Mouse (Mus musculus) intestine, embryonic 16.5 days (tissue): ENCODE data around the gene Diaph2. TPM values are rescaled to one million over a fixed set of nuclear protein-coding genes. Genes with fewer than 3 reads are reported as not detected.

ENCODE experiments used
- ATAC-seq: fragments of 200-750 bp; cut with Nextera tagmentation; 2 replicates; pipeline ENCODE4 v1.8.0; 2017; ENCODE audit warnings: moderate TSS enrichment, moderate library complexity
- H3K27ac ChIP-seq: fragments of 300-500 bp; sonication (generic); 2 replicates; pipeline ENCODE4 v1.5.1; 2014; ENCODE audit warnings: mild to moderate bottlenecking, low read length
- H3K27me3 ChIP-seq: fragments of 300-500 bp; sonication (generic); replicated peaks from 2 replicates; pipeline ENCODE4 v1.6.1; 2014; ENCODE audit warnings: low read length, control low read depth, mixed read lengths; ENCODE audit not compliant: control insufficient read depth, insufficient read depth
- H3K36me3 ChIP-seq: fragments of 300-500 bp; sonication (generic); 2 replicates; pipeline ENCODE4 v1.6.1; 2014; ENCODE audit warnings: low read length, control low read depth; ENCODE audit not compliant: control insufficient read depth, insufficient read depth
- H3K4me1 ChIP-seq: fragments of 300-500 bp; sonication (generic); 2 replicates; pipeline ENCODE4 v1.6.1; 2014; ENCODE audit warnings: low read length, control low read depth, mixed read lengths; ENCODE audit not compliant: control insufficient read depth, insufficient read depth
- H3K4me2 ChIP-seq: fragments of 300-500 bp; sonication (generic); 2 replicates; pipeline ENCODE4 v1.6.1; 2014; ENCODE audit warnings: low read depth, low read length, control low read depth
- H3K4me3 ChIP-seq: fragments of 300-500 bp; sonication (generic); 2 replicates; pipeline ENCODE4 v1.5.1; 2014; ENCODE audit warnings: mild to moderate bottlenecking, low read length
- H3K9ac ChIP-seq: fragments of 300-500 bp; sonication (generic); 2 replicates; pipeline ENCODE4 v1.6.1; 2014; ENCODE audit warnings: low read depth, low read length
- H3K9me3 ChIP-seq: fragments of 300-500 bp; sonication (generic); 2 replicates; pipeline ENCODE4 v1.6.1; 2016; ENCODE audit warnings: low read length, control low read depth; ENCODE audit not compliant: control insufficient read depth
- WGBS: fragments of 180-500 bp; shearing (Covaris S2); extraction: QIAGEN DNeasy Blood & Tissue Kit; methylation state at CpG from one replicate; pipeline ENCODE4 v1.1.7; 2014; 5-methylcytosine and 5-hydroxymethylcytosine counted together
- polyA plus RNA-seq: library from polyadenylated mRNA; unstranded; fragments of >200 nt; fragmentation: Nextera tagmentation; extraction: Ambion mirVana; gene quantifications from 2 replicates; pipeline ENCODE4 v1.2.1, GENCODE M21; 2015

The Diaph2 gene
- polyA plus RNA-seq, 1 experiment from 2014 or later, result 2.4 TPM

DNA sequence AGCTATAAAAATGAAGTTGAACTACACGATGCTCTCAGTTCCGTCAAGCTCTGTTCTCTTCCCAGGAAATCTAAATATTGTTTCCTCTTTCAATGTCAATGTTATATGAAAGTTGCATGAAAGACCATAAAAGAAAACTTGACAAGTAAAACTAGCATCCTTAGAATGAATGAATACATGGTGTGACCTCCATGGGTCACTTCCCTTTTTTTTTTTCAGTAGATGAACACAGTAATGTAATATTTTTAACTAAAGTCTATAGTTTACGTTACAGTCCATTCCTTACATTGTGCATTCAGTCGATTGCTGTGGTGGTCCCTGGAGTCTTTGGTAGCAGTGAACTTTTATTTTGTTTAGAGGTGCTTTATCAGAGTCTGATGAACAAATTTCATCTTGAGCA, 462.7 kb downstream of the Diaph2 start:
- no peak for ATAC-seq
- H3K9ac ChIP-seq, result no peak overlapping the region
- WGBS, result 82% methylated on average over 4 of the region's 4 CpGs

DNA sequence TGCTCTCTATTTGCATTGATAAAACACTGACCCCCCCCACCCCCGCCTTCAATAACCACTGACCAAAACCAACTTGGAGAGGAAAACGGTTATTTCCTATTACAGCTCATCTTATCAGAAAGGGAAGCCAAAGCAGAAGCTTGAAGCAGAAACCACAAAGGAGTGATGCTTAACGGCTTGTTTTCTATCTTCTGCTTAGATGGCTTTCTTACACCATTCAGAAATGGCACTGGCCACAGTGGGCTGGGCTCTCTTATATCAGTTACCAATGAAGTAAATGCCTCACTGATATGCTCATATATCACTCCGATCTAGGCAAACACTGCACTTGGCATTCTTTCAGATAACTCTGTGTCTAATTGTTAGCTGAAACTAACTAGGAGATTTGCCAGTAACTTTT, 463.2 kb downstream of the Diaph2 start:
- Histone ChIP-seq H3K36me3 (no peaks in the 10 kb centered on the region), H3K9me3 (no peaks in the 10 kb centered on the region), H3K9ac (no peak overlapping the region), H3K4me2 (no peak overlapping the region), H3K27ac (no peak overlapping the region), H3K4me3 (no peak overlapping the region), H3K27me3 (no peaks in the 10 kb centered on the region), H3K4me1 (no peaks in the 10 kb centered on the region)
- WGBS, result 74% methylated on average over 4 of the region's 4 CpGs
- ATAC-seq, result no peak

More for the DNA sequence above, 462.7 kb downstream of the Diaph2 start:
- H3K36me3 ChIP-seq, result no peaks in the 10 kb centered on the region
- no peak overlapping the region for H3K27ac ChIP-seq
- H3K4me2 ChIP-seq, result no peak overlapping the region
- no peaks in the 10 kb centered on the region for H3K4me1 ChIP-seq
- no peaks in the 10 kb centered on the region for H3K9me3 ChIP-seq
- no peak overlapping the region for H3K4me3 ChIP-seq
- H3K27me3 ChIP-seq, result no peaks in the 10 kb centered on the region

DNA sequence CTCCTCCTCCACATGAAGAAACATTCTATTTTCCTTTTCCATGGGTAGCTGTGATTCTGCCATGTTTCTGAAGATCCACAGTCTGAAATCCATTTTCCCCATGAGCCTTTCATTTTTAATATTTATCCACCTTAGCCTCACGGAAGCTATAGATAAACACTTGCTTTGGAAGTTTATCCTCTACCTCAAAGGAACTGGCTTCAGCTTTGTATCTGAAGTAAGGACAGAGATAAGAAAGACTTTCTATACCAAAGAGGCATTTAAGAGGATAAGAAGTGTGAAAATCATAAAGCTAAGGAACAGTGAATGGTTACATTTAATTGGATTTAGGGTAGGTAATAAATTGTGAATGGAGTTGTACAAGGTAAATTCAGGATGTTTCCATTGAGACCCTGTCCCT, 480.5 kb downstream of the Diaph2 start:
- H3K4me1 ChIP-seq, result no peaks in the 10 kb centered on the region
- no peak for ATAC-seq

DNA sequence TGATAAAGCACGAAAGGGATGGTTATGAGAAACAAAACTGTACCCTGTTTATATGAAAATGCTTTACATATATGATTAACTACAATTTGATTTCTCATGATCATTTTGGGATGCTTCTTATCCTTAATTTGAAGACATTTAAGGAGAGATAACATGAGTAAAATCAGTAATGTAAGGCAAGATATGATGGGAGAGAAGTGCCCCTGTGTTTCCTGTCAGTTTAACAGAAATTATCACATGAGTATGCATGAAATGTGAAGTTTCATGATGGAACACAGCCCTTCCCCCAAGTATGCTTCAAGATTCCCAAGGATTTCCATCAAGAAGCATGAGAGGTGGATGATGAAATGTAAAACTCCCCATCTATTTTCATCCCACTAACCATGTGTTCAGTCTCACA, 485.6 kb downstream of the Diaph2 start:
- ATAC-seq, result no peak
- Histone ChIP-seq H3K4me3 (no peak overlapping the region), H3K9me3 (no peaks in the 10 kb centered on the region), H3K36me3 (no peaks in the 10 kb centered on the region), H3K4me1 (no peaks in the 10 kb centered on the region), H3K27me3 (no peaks in the 10 kb centered on the region), H3K27ac (no peak overlapping the region), H3K4me2 (no peak overlapping the region), H3K9ac (no peak overlapping the region)
- 74% methylated on average over 1 of the region's 1 CpGs for WGBS

More for the DNA sequence above, 480.5 kb downstream of the Diaph2 start:
- no peak overlapping the region for H3K4me2 ChIP-seq
- no peak overlapping the region for H3K27ac ChIP-seq
- no peaks in the 10 kb centered on the region for H3K27me3 ChIP-seq
- H3K4me3 ChIP-seq, result no peak overlapping the region
- no peaks in the 10 kb centered on the region for H3K36me3 ChIP-seq
- no peaks in the 10 kb centered on the region for H3K9me3 ChIP-seq
- 79% methylated on average over 1 of the region's 1 CpGs for WGBS
- no peak overlapping the region for H3K9ac ChIP-seq

DNA sequence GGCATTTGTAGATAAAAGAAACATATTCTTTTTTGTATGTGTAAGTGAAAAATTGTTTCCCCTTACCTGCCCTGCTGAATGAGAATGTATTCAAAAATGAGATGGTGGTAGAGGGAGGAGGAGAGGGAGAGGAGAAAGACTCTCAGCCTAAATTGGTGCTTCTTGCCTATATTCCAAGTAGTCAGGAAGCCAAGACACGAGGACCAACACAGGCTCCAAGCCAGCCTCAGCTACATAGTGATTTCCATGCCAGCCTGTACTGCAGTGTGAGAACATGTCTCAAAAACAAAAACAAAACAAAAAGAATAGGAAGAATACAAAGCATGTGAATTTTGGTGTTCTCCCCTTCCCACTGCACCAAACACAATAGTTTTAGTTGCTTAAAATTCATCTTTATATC, 497.1 kb downstream of the Diaph2 start:
- Histone ChIP-seq H3K36me3 (no peaks in the 10 kb centered on the region), H3K4me1 (no peaks in the 10 kb centered on the region), H3K27ac (no peak overlapping the region), H3K9ac (no peak overlapping the region), H3K27me3 (no peaks in the 10 kb centered on the region), H3K9me3 (no peaks in the 10 kb centered on the region), H3K4me3 (no peak overlapping the region), H3K4me2 (no peak overlapping the region)
- 67% methylated on average over 1 of the region's 1 CpGs for WGBS
- ATAC-seq, result no peak

DNA sequence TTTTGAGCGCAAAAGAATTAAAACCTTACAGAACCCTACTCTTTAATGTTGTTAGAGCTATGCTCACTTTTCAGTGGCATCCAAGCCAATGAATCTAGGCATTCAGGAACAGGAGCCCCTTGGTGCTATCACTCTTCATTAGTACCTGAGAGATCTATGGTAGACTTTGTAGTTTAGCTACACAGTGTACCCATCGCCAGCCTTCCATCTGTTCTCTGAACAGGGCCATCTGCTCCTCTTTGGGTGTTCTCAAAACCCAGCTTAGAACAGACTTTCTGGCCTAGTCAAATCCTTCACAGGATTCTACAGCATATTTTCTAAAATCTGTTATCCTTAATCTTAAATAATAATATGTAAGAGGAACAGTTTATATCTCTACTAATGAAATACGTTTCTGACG, 504.1 kb downstream of the Diaph2 start:
- Histone ChIP-seq H3K27me3 (no peaks in the 10 kb centered on the region), H3K4me2 (no peak overlapping the region), H3K4me3 (no peak overlapping the region), H3K4me1 (no peaks in the 10 kb centered on the region), H3K36me3 (no peaks in the 10 kb centered on the region), H3K27ac (no peak overlapping the region), H3K9ac (no peak overlapping the region), H3K9me3 (no peaks in the 10 kb centered on the region)
- ATAC-seq, result no peak
- 90% methylated on average over 4 of the region's 4 CpGs for WGBS

DNA sequence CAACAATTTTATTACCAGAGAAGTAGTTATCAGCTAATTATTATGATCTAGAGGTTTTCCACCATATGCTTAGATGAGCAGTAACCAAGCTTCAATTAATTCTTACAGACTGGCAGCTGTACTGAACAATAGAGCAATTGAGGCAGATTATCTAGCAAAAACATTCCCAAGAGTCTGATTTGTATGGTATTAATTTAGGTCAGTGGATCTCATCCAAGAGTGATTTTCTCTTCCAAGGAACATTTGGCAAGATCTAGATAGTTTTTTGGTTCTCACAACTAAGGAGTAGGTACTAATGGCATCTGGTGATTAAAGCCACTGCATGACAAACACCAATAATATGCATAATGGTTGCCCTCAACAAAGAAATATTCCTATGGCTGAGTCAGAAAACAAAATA, 516.2 kb downstream of the Diaph2 start:
- Histone ChIP-seq H3K4me1 (no peaks in the 10 kb centered on the region), H3K36me3 (no peaks in the 10 kb centered on the region), H3K4me2 (no peak overlapping the region), H3K27me3 (no peaks in the 10 kb centered on the region), H3K27ac (no peak overlapping the region), H3K9me3 (no peaks in the 10 kb centered on the region), H3K9ac (no peak overlapping the region), H3K4me3 (no peak overlapping the region)
- ATAC-seq, result no peak

DNA sequence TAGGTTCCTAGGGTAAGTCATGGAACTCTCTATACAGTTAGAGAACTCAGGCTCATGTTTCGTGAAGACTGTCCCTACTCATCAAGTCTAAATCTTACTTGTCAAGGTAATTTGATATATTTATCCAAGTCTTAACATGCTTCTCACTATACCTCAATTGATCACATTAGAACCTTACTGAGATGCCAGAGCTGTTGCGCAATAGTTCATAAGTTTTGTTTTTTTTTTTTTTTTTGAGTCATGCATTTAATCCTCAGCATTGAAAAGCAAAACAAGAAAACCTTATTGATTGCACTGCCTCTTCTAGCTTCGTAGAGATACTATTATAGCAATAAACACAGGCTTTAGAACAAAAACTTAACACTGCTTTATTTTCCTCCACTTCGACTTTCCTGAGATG, 529.6 kb downstream of the Diaph2 start:
- no peak overlapping the region for H3K9ac ChIP-seq
- H3K27me3 ChIP-seq, result no peaks in the 10 kb centered on the region
- no peak for ATAC-seq
- H3K4me1 ChIP-seq, result no peaks in the 10 kb centered on the region
- H3K4me2 ChIP-seq, result no peak overlapping the region
- no peak overlapping the region for H3K27ac ChIP-seq
- H3K9me3 ChIP-seq, result no peaks in the 10 kb centered on the region
- no peak overlapping the region for H3K4me3 ChIP-seq
- WGBS, result 87% methylated on average over 4 of the region's 4 CpGs
- no peaks in the 10 kb centered on the region for H3K36me3 ChIP-seq

DNA sequence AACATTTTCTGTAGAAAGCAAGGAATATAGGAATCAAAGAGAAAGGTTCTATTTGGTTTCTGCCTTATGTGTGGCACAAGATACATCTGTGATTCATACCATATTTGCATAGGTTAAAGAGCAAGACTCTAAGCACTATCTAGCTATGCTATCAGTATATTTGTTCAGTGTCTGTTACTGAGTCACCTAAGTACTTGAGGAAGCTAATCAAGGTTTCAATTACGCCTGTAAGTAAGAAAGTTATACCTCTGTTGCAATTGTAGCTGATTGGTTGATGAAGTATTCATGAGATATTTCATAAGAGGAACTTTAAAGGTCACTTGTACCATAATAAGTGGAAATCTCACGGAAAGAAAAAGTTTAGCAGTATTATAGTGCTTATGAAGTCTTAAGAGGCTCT, 531.9 kb downstream of the Diaph2 start:
- Histone ChIP-seq H3K4me3 (no peak overlapping the region), H3K4me1 (no peaks in the 10 kb centered on the region), H3K9ac (no peak overlapping the region), H3K27me3 (no peaks in the 10 kb centered on the region), H3K27ac (no peak overlapping the region), H3K36me3 (no peaks in the 10 kb centered on the region), H3K9me3 (no peaks in the 10 kb centered on the region), H3K4me2 (no peak overlapping the region)
- WGBS, result 63% methylated on average over 2 of the region's 2 CpGs
- ATAC-seq, result peak; percentile 99

DNA sequence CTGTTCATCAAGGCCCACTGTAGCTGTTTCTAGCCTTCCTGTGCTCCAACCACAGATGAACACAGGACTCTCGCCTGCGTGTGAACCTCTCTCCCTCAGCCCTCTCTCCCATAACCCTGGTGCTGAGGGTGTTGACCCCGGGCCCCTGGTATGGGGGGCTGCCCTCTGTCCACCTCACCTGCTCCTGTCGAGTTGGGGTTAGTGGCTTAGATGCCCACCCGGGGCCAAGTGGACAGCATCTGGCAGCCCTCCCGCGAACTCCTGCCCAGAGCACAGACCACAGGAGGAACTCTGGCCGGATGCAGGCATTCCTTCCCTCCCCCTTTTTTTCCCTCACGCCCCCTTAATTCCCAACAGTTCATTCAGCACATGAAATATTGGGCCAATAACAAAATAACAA, 537.5 kb downstream of the Diaph2 start:
- no peaks in the 10 kb centered on the region for H3K27me3 ChIP-seq
- no peak for ATAC-seq
- no peaks in the 10 kb centered on the region for H3K4me1 ChIP-seq
- H3K9me3 ChIP-seq, result no peaks in the 10 kb centered on the region
- no peak overlapping the region for H3K9ac ChIP-seq
- no peak overlapping the region for H3K27ac ChIP-seq
- H3K36me3 ChIP-seq, result no peaks in the 10 kb centered on the region
- no peak overlapping the region for H3K4me2 ChIP-seq
- H3K4me3 ChIP-seq, result no peak overlapping the region
- WGBS, result 86% methylated on average over 9 of the region's 9 CpGs
